Mouse (Mus musculus) olfactory bulb, adult 2 months (tissue): ENCODE data around the gene Myrip.

ENCODE experiments used
- CTCF ChIP-seq: fragments of 200-500 bp; IDR thresholded peaks from 2 replicates; pipeline ENCODE4 v1.5.1; 2012; ENCODE audit warnings: low read depth, mild to moderate bottlenecking, low read length, moderate library complexity; ENCODE audit not compliant: insufficient read depth
- POLR2A ChIP-seq: fragments of 200-500 bp; IDR thresholded peaks from 2 replicates; pipeline ENCODE4 v1.6.1; 2012; ENCODE audit warnings: mild to moderate bottlenecking, low read depth, low read length, moderate library complexity; ENCODE audit not compliant: insufficient read depth

DNA sequence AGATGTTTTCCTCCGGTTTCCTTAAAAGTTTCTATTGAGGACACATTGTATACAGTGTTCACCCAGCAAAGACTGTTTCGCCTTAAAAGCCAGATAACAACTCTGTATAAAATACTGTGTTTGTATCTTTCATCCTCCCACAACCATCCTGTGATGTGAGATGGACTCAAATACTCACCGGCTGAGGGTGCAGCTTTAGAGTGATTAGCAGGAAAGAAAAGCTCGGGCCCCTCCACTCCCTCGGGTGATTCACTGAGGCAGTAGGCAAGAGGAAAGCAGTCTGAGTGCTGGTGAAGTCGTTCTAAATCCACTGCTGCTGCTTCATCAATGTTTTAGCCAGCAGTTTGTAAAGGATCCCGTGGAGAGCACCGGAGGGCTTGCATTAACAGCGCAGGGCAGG, 93.9 kb downstream of the Myrip start:
- no peak for TF ChIP-seq POLR2A
- TF ChIP-seq CTCF, result no peak
